Mouse (Mus musculus): ENCODE results near the gene Mms19. TPM values are rescaled to one million over a fixed set of nuclear protein-coding genes. Genes with fewer than 3 reads are reported as not detected.
A peak's percentile ranks its signal among the peaks of the same experiment; 100 is the strongest.

Gene Mms19
- polyA plus RNA-seq, 1 experiment from 2014 or later = 33.4 TPM

- Histone ChIP-seq H3K9me3 (ENCODE audit: control insufficient read depth, low read length) (no peaks in the 10 kb centered on the region), H3K4me3 (ENCODE audit: low read depth, low read length) (no peak overlapping the region), H3K36me3 (ENCODE audit: control insufficient read depth, insufficient read depth, low read length) (no peaks in the 10 kb centered on the region)
These were observed 34.0 kb upstream of the Mms19 start for GRCm38 (mm10) chr19:42015001-42015400.

GRCm38 (mm10) chr19:42014231-42014825 is 33.4 kb upstream of the Mms19 start:
- Histone ChIP-seq H3K4me2 (no peak overlapping the region), H3K4me1 (ENCODE audit: control insufficient read depth, insufficient read depth, low read length) (peaks cover 2% of the 10 kb centered on the region; the same call in 1 of the 2 replicates), H3K27me3 (ENCODE audit: control insufficient read depth, insufficient read depth, low read length) (no peaks in the 10 kb centered on the region), H3K9me3 (ENCODE audit: control insufficient read depth, low read length) (no peaks in the 10 kb centered on the region), H3K9ac (ENCODE audit: low read length) (no peak overlapping the region), H3K36me3 (ENCODE audit: control insufficient read depth, insufficient read depth, low read length) (no peaks in the 10 kb centered on the region), H3K27ac (ENCODE audit: low read depth, low read length) (no peak overlapping the region), H3K4me3 (ENCODE audit: low read depth, low read length) (no peak overlapping the region)
- no peak for ATAC-seq (ENCODE audit: low FRiP score)
- WGBS = 68% methylated on average over 3 of the region's 3 CpGs
- peak; percentile 12 for DNase-seq (ENCODE audit: low spot score, missing footprints)

More at GRCm38 (mm10) chr19:42015001-42015400, 34.0 kb upstream of the Mms19 start:
- peak; percentile 64 for DNase-seq (ENCODE audit: low spot score, missing footprints)
- H3K27ac ChIP-seq (ENCODE audit: low read depth, low read length) = no peak overlapping the region
- H3K4me2 ChIP-seq = no peak overlapping the region
- ATAC-seq (ENCODE audit: low FRiP score) = no peak
- peaks cover 2% of the 10 kb centered on the region; the same call in 1 of the 2 replicates for H3K4me1 ChIP-seq (ENCODE audit: control insufficient read depth, insufficient read depth, low read length)
- H3K27me3 ChIP-seq (ENCODE audit: control insufficient read depth, insufficient read depth, low read length) = no peaks in the 10 kb centered on the region
- no peak overlapping the region for H3K9ac ChIP-seq (ENCODE audit: low read length)
- 75% methylated on average over 6 of the region's 6 CpGs for WGBS

DNA sequence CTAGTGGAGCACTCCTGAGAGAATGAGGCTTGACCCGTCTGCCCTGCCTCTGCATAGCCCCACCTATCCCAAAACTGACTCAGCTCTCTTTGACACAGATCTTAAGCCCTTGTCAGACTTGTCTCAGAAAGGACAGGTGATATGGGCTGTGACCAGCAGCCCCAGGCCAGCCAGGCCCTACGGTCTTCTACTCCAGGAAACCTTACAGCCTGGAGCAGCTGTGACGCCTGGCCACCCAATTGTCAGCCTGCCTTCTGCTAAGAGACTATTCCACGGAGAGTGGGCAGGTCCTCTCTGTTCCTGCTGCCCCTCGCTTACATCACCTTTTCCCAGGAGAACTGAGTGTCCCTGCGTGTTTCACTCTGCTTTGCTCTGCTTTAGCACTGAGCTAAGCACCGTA is 30.2 kb upstream of the Mms19 start:
- no peak overlapping the region for H3K9ac ChIP-seq (ENCODE audit: low read length)
- no peak overlapping the region for H3K4me3 ChIP-seq (ENCODE audit: low read depth, low read length)
- WGBS = 81% methylated on average over 7 of the region's 7 CpGs
- ATAC-seq (ENCODE audit: low FRiP score) (no peak), DNase-seq (ENCODE audit: low spot score, missing footprints) (peak; percentile 14)
- no peak overlapping the region for H3K4me2 ChIP-seq
- no peaks in the 10 kb centered on the region for H3K9me3 ChIP-seq (ENCODE audit: control insufficient read depth, low read length)
- H3K4me1 ChIP-seq (ENCODE audit: control insufficient read depth, insufficient read depth, low read length) = no peaks in the 10 kb centered on the region
- H3K27me3 ChIP-seq (ENCODE audit: control insufficient read depth, insufficient read depth, low read length) = no peaks in the 10 kb centered on the region
- no peaks in the 10 kb centered on the region for H3K36me3 ChIP-seq (ENCODE audit: control insufficient read depth, insufficient read depth, low read length)
- no peak overlapping the region for H3K27ac ChIP-seq (ENCODE audit: low read depth, low read length)

DNA sequence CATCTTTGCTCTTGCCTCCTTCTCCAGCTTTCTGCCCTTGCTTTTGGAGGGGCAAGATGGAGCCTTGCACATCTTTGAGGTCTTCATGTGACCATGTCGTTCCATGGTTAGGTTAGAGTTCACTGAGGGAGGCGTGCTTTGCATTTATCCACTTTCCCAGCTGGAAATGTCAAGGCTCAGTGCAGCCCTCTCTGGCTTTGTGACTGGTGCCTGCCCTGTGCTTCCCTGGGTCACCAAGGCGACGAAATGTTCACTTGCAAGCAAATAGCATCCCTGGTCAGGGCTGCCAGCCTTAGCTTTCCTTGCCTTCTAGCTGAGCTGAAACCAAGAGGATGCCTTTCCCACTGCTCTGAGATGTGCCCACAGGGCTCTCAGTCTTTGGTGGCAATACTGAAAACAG is 29.5 kb upstream of the Mms19 start:
- Histone ChIP-seq H3K9me3 (ENCODE audit: control insufficient read depth, low read length) (no peaks in the 10 kb centered on the region), H3K9ac (ENCODE audit: low read length) (0 out of 2 replicates have a peak overlapping the region, but pooled peaks have one; percentile 5), H3K27me3 (ENCODE audit: control insufficient read depth, insufficient read depth, low read length) (no peaks in the 10 kb centered on the region), H3K36me3 (ENCODE audit: control insufficient read depth, insufficient read depth, low read length) (no peaks in the 10 kb centered on the region), H3K4me2 (no peak overlapping the region), H3K27ac (ENCODE audit: low read depth, low read length) (no peak overlapping the region), H3K4me3 (ENCODE audit: low read depth, low read length) (no peak overlapping the region), H3K4me1 (ENCODE audit: control insufficient read depth, insufficient read depth, low read length) (no peaks in the 10 kb centered on the region)
- DNase-seq (ENCODE audit: low spot score, missing footprints) = no peak
- WGBS = 44% methylated on average over 4 of the region's 4 CpGs
- ATAC-seq (ENCODE audit: low FRiP score) = no peak

- no peaks in the 10 kb centered on the region for H3K36me3 ChIP-seq (ENCODE audit: control insufficient read depth, insufficient read depth, low read length)
- 79% methylated on average over 7 of the region's 7 CpGs for WGBS
- DNase-seq (ENCODE audit: low spot score, missing footprints) (peak; percentile 60), ATAC-seq (ENCODE audit: low FRiP score) (no peak)
- H3K27me3 ChIP-seq (ENCODE audit: control insufficient read depth, insufficient read depth, low read length) = no peaks in the 10 kb centered on the region
- H3K9me3 ChIP-seq (ENCODE audit: control insufficient read depth, low read length) = no peaks in the 10 kb centered on the region
- H3K27ac ChIP-seq (ENCODE audit: low read depth, low read length) = no peak overlapping the region
- no peak overlapping the region for H3K4me3 ChIP-seq (ENCODE audit: low read depth, low read length)
- H3K4me1 ChIP-seq (ENCODE audit: control insufficient read depth, insufficient read depth, low read length) = no peaks in the 10 kb centered on the region
- H3K4me2 ChIP-seq = no peak overlapping the region
- H3K9ac ChIP-seq (ENCODE audit: low read length) = no peak overlapping the region
These were observed 28.1 kb upstream of the Mms19 start for GRCm38 (mm10) chr19:42009067-42009466.

- Histone ChIP-seq H3K4me2 (no peak overlapping the region), H3K27ac (ENCODE audit: low read depth, low read length) (no peak overlapping the region), H3K9me3 (ENCODE audit: control insufficient read depth, low read length) (no peaks in the 10 kb centered on the region), H3K9ac (ENCODE audit: low read length) (no peak overlapping the region), H3K4me1 (ENCODE audit: control insufficient read depth, insufficient read depth, low read length) (no peaks in the 10 kb centered on the region), H3K27me3 (ENCODE audit: control insufficient read depth, insufficient read depth, low read length) (no peaks in the 10 kb centered on the region), H3K36me3 (ENCODE audit: control insufficient read depth, insufficient read depth, low read length) (no peaks in the 10 kb centered on the region), H3K4me3 (ENCODE audit: low read depth, low read length) (no peak overlapping the region)
- DNase-seq (ENCODE audit: low spot score, missing footprints) (no peak), ATAC-seq (ENCODE audit: low FRiP score) (no peak)
- WGBS = 69% methylated on average over 3 of the region's 3 CpGs
These were observed 27.6 kb upstream of the Mms19 start for GRCm38 (mm10) chr19:42008586-42008985.

- no peaks in the 10 kb centered on the region for H3K36me3 ChIP-seq (ENCODE audit: control insufficient read depth, insufficient read depth, low read length)
- H3K9me3 ChIP-seq (ENCODE audit: control insufficient read depth, low read length) = no peaks in the 10 kb centered on the region
- DNase-seq (ENCODE audit: low spot score, missing footprints) (no peak), ATAC-seq (ENCODE audit: low FRiP score) (no peak)
- H3K4me3 ChIP-seq (ENCODE audit: low read depth, low read length) = no peak overlapping the region
- H3K9ac ChIP-seq (ENCODE audit: low read length) = no peak overlapping the region
- 73% methylated on average over 8 of the region's 8 CpGs for WGBS
- no peak overlapping the region for H3K27ac ChIP-seq (ENCODE audit: low read depth, low read length)
- H3K27me3 ChIP-seq (ENCODE audit: control insufficient read depth, insufficient read depth, low read length) = no peaks in the 10 kb centered on the region
- no peak overlapping the region for H3K4me2 ChIP-seq
- no peaks in the 10 kb centered on the region for H3K4me1 ChIP-seq (ENCODE audit: control insufficient read depth, insufficient read depth, low read length)
These were observed 25.6 kb upstream of the Mms19 start for GRCm38 (mm10) chr19:42006568-42006967.

- H3K36me3 ChIP-seq (ENCODE audit: control insufficient read depth, insufficient read depth, low read length) = no peaks in the 10 kb centered on the region
- no peaks in the 10 kb centered on the region for H3K27me3 ChIP-seq (ENCODE audit: control insufficient read depth, insufficient read depth, low read length)
- no peak overlapping the region for H3K4me3 ChIP-seq (ENCODE audit: low read depth, low read length)
- ATAC-seq (ENCODE audit: low FRiP score) (no peak), DNase-seq (ENCODE audit: low spot score, missing footprints) (no peak)
- H3K9ac ChIP-seq (ENCODE audit: low read length) = no peak overlapping the region
- no peaks in the 10 kb centered on the region for H3K4me1 ChIP-seq (ENCODE audit: control insufficient read depth, insufficient read depth, low read length)
- 79% methylated on average over 3 of the region's 3 CpGs for whole genome bisulfite sequencing
- H3K27ac ChIP-seq (ENCODE audit: low read depth, low read length) = no peak overlapping the region
- no peak overlapping the region for H3K4me2 ChIP-seq
- H3K9me3 ChIP-seq (ENCODE audit: control insufficient read depth, low read length) = no peaks in the 10 kb centered on the region
These were observed 24.7 kb upstream of the Mms19 start for GRCm38 (mm10) chr19:42005616-42006015.

GRCm38 (mm10) chr19:42004258-42004657 is 23.3 kb upstream of the Mms19 start:
- H3K4me3 ChIP-seq (ENCODE audit: low read depth, low read length) = no peak overlapping the region
- H3K9ac ChIP-seq (ENCODE audit: low read length) = no peak overlapping the region
- H3K4me2 ChIP-seq = no peak overlapping the region
- H3K4me1 ChIP-seq (ENCODE audit: control insufficient read depth, insufficient read depth, low read length) = no peaks in the 10 kb centered on the region
- WGBS = 88% methylated on average over 6 of the region's 6 CpGs
- H3K9me3 ChIP-seq (ENCODE audit: control insufficient read depth, low read length) = no peaks in the 10 kb centered on the region
- ATAC-seq (ENCODE audit: low FRiP score) (no peak), DNase-seq (ENCODE audit: low spot score, missing footprints) (no peak)
- no peaks in the 10 kb centered on the region for H3K36me3 ChIP-seq (ENCODE audit: control insufficient read depth, insufficient read depth, low read length)
- H3K27me3 ChIP-seq (ENCODE audit: control insufficient read depth, insufficient read depth, low read length) = no peaks in the 10 kb centered on the region
- H3K27ac ChIP-seq (ENCODE audit: low read depth, low read length) = no peak overlapping the region

Data from midbrain, embryonic 11.5 days (tissue).